Mouse (Mus musculus): ENCODE data around the gene Sox5. TPM values are rescaled to one million over a fixed set of nuclear protein-coding genes. Genes with fewer than 3 reads are reported as not detected.

The Sox5 gene
- polyA plus RNA-seq, 1 experiment from 2014 or later, result 34.6 TPM

GRCm38 (mm10) chr6:144689076-144689475, 92.7 kb downstream of the Sox5 start:
- Histone ChIP-seq H3K27ac (ENCODE audit: low read depth, low read length) (no peak overlapping the region), H3K9ac (replicated peaks; ENCODE audit: low read depth, low read length) (no peak overlapping the region), H3K4me1 (ENCODE audit: control insufficient read depth, insufficient read depth, low read length) (no peaks in the 10 kb centered on the region), H3K4me2 (ENCODE audit: low read depth, low read length) (no peak overlapping the region), H3K9me3 (ENCODE audit: control insufficient read depth, low read length) (no peaks in the 10 kb centered on the region), H3K27me3 (ENCODE audit: control insufficient read depth, insufficient read depth, low read length) (no peaks in the 10 kb centered on the region), H3K36me3 (ENCODE audit: control insufficient read depth, insufficient read depth, low read length) (no peaks in the 10 kb centered on the region), H3K4me3 (ENCODE audit: low read depth, low read length) (no peak overlapping the region)
- WGBS, result 92% methylated on average over 3 of the region's 3 CpGs
- ATAC-seq (ENCODE audit: low read depth), result no peak

GRCm38 (mm10) chr6:144687681-144688080, 94.1 kb downstream of the Sox5 start:
- Histone ChIP-seq H3K9ac (replicated peaks; ENCODE audit: low read depth, low read length) (no peak overlapping the region), H3K4me2 (ENCODE audit: low read depth, low read length) (no peak overlapping the region), H3K4me3 (ENCODE audit: low read depth, low read length) (no peak overlapping the region), H3K27ac (ENCODE audit: low read depth, low read length) (no peak overlapping the region), H3K36me3 (ENCODE audit: control insufficient read depth, insufficient read depth, low read length) (no peaks in the 10 kb centered on the region), H3K9me3 (ENCODE audit: control insufficient read depth, low read length) (no peaks in the 10 kb centered on the region), H3K4me1 (ENCODE audit: control insufficient read depth, insufficient read depth, low read length) (no peaks in the 10 kb centered on the region), H3K27me3 (ENCODE audit: control insufficient read depth, insufficient read depth, low read length) (no peaks in the 10 kb centered on the region)
- no peak for ATAC-seq (ENCODE audit: low read depth)
- WGBS, result 69% methylated on average over 8 of the region's 8 CpGs

GRCm38 (mm10) chr6:144681045-144681789, 100.6 kb downstream of the Sox5 start:
- Histone ChIP-seq H3K9ac (replicated peaks; ENCODE audit: low read depth, low read length) (no peak overlapping the region), H3K4me2 (ENCODE audit: low read depth, low read length) (no peak overlapping the region), H3K9me3 (ENCODE audit: control insufficient read depth, low read length) (no peaks in the 10 kb centered on the region), H3K4me3 (ENCODE audit: low read depth, low read length) (no peak overlapping the region), H3K36me3 (ENCODE audit: control insufficient read depth, insufficient read depth, low read length) (no peaks in the 10 kb centered on the region), H3K27me3 (ENCODE audit: control insufficient read depth, insufficient read depth, low read length) (no peaks in the 10 kb centered on the region), H3K27ac (ENCODE audit: low read depth, low read length) (no peak overlapping the region), H3K4me1 (ENCODE audit: control insufficient read depth, insufficient read depth, low read length) (no peaks in the 10 kb centered on the region)
- no peak for ATAC-seq (ENCODE audit: low read depth)
- WGBS, result 66% methylated on average over 12 of the region's 12 CpGs

- H3K27ac ChIP-seq (ENCODE audit: low read depth, low read length), result no peak overlapping the region
- H3K4me3 ChIP-seq (ENCODE audit: low read depth, low read length), result no peak overlapping the region
- 96% methylated on average over 9 of the region's 9 CpGs for WGBS
- no peak overlapping the region for H3K4me2 ChIP-seq (ENCODE audit: low read depth, low read length)
- ATAC-seq (ENCODE audit: low read depth), result no peak
- no peaks in the 10 kb centered on the region for H3K36me3 ChIP-seq (ENCODE audit: control insufficient read depth, insufficient read depth, low read length)
- no peaks in the 10 kb centered on the region for H3K4me1 ChIP-seq (ENCODE audit: control insufficient read depth, insufficient read depth, low read length)
- no peaks in the 10 kb centered on the region for H3K9me3 ChIP-seq (ENCODE audit: control insufficient read depth, low read length)
- H3K27me3 ChIP-seq (ENCODE audit: control insufficient read depth, insufficient read depth, low read length), result no peaks in the 10 kb centered on the region
- H3K9ac ChIP-seq (replicated peaks; ENCODE audit: low read depth, low read length), result no peak overlapping the region
Observed at GRCm38 (mm10) chr6:144677491-144678133, 104.2 kb downstream of the Sox5 start.

- no peak for ATAC-seq (ENCODE audit: low read depth)
- Histone ChIP-seq H3K9ac (replicated peaks; ENCODE audit: low read depth, low read length) (no peak overlapping the region), H3K4me2 (ENCODE audit: low read depth, low read length) (no peak overlapping the region), H3K4me1 (ENCODE audit: control insufficient read depth, insufficient read depth, low read length) (no peaks in the 10 kb centered on the region), H3K4me3 (ENCODE audit: low read depth, low read length) (no peak overlapping the region), H3K9me3 (ENCODE audit: control insufficient read depth, low read length) (no peaks in the 10 kb centered on the region), H3K27me3 (ENCODE audit: control insufficient read depth, insufficient read depth, low read length) (no peaks in the 10 kb centered on the region), H3K36me3 (ENCODE audit: control insufficient read depth, insufficient read depth, low read length) (no peaks in the 10 kb centered on the region), H3K27ac (ENCODE audit: low read depth, low read length) (no peak overlapping the region)
- 84% methylated on average over 6 of the region's 6 CpGs for WGBS
Observed at GRCm38 (mm10) chr6:144675111-144675510, 106.7 kb downstream of the Sox5 start.

- ATAC-seq (ENCODE audit: low read depth), result no peak
- H3K4me1 ChIP-seq (ENCODE audit: control insufficient read depth, insufficient read depth, low read length), result no peaks in the 10 kb centered on the region
- no peak overlapping the region for H3K4me2 ChIP-seq (ENCODE audit: low read depth, low read length)
- no peak overlapping the region for H3K9ac ChIP-seq (replicated peaks; ENCODE audit: low read depth, low read length)
- H3K27me3 ChIP-seq (ENCODE audit: control insufficient read depth, insufficient read depth, low read length), result no peaks in the 10 kb centered on the region
- no peaks in the 10 kb centered on the region for H3K9me3 ChIP-seq (ENCODE audit: control insufficient read depth, low read length)
- 94% methylated on average over 8 of the region's 8 CpGs for WGBS
- H3K4me3 ChIP-seq (ENCODE audit: low read depth, low read length), result no peak overlapping the region
- no peaks in the 10 kb centered on the region for H3K36me3 ChIP-seq (ENCODE audit: control insufficient read depth, insufficient read depth, low read length)
- no peak overlapping the region for H3K27ac ChIP-seq (ENCODE audit: low read depth, low read length)
Observed at GRCm38 (mm10) chr6:144673906-144674305, 107.9 kb downstream of the Sox5 start.

- Histone ChIP-seq H3K9me3 (ENCODE audit: control insufficient read depth, low read length) (no peaks in the 10 kb centered on the region), H3K9ac (replicated peaks; ENCODE audit: low read depth, low read length) (no peak overlapping the region), H3K27ac (ENCODE audit: low read depth, low read length) (no peak overlapping the region), H3K27me3 (ENCODE audit: control insufficient read depth, insufficient read depth, low read length) (no peaks in the 10 kb centered on the region), H3K4me1 (ENCODE audit: control insufficient read depth, insufficient read depth, low read length) (no peaks in the 10 kb centered on the region), H3K4me3 (ENCODE audit: low read depth, low read length) (no peak overlapping the region), H3K4me2 (ENCODE audit: low read depth, low read length) (no peak overlapping the region), H3K36me3 (ENCODE audit: control insufficient read depth, insufficient read depth, low read length) (no peaks in the 10 kb centered on the region)
- 62% methylated on average over 3 of the region's 3 CpGs for WGBS
- ATAC-seq (ENCODE audit: low read depth), result no peak
Observed at GRCm38 (mm10) chr6:144670433-144671167, 111.2 kb downstream of the Sox5 start.

- Histone ChIP-seq H3K27ac (ENCODE audit: low read depth, low read length) (no peak overlapping the region), H3K9me3 (ENCODE audit: control insufficient read depth, low read length) (no peaks in the 10 kb centered on the region), H3K4me3 (ENCODE audit: low read depth, low read length) (no peak overlapping the region), H3K9ac (replicated peaks; ENCODE audit: low read depth, low read length) (no peak overlapping the region), H3K36me3 (ENCODE audit: control insufficient read depth, insufficient read depth, low read length) (no peaks in the 10 kb centered on the region), H3K27me3 (ENCODE audit: control insufficient read depth, insufficient read depth, low read length) (no peaks in the 10 kb centered on the region), H3K4me2 (ENCODE audit: low read depth, low read length) (no peak overlapping the region), H3K4me1 (ENCODE audit: control insufficient read depth, insufficient read depth, low read length) (no peaks in the 10 kb centered on the region)
- ATAC-seq (ENCODE audit: low read depth), result no peak
- 95% methylated on average over 6 of the region's 6 CpGs for WGBS
Observed at GRCm38 (mm10) chr6:144666617-144667016, 115.2 kb downstream of the Sox5 start.

GRCm38 (mm10) chr6:144664765-144665164, 117.0 kb downstream of the Sox5 start:
- no peak for ATAC-seq (ENCODE audit: low read depth)
- WGBS, result 85% methylated on average over 9 of the region's 9 CpGs
- H3K27me3 ChIP-seq (ENCODE audit: control insufficient read depth, insufficient read depth, low read length), result no peaks in the 10 kb centered on the region
- no peak overlapping the region for H3K4me2 ChIP-seq (ENCODE audit: low read depth, low read length)
- no peak overlapping the region for H3K4me3 ChIP-seq (ENCODE audit: low read depth, low read length)
- no peaks in the 10 kb centered on the region for H3K36me3 ChIP-seq (ENCODE audit: control insufficient read depth, insufficient read depth, low read length)
- no peaks in the 10 kb centered on the region for H3K9me3 ChIP-seq (ENCODE audit: control insufficient read depth, low read length)
- H3K4me1 ChIP-seq (ENCODE audit: control insufficient read depth, insufficient read depth, low read length), result no peaks in the 10 kb centered on the region
- no peak overlapping the region for H3K9ac ChIP-seq (replicated peaks; ENCODE audit: low read depth, low read length)
- no peak overlapping the region for H3K27ac ChIP-seq (ENCODE audit: low read depth, low read length)
